Mouse (Mus musculus) midbrain, embryonic 11.5 days (tissue): ENCODE measurements around the gene Ctdspl2. TPM values are rescaled to one million over a fixed set of nuclear protein-coding genes. Genes with fewer than 3 reads are reported as not detected.
A peak's percentile ranks its signal among the peaks of the same experiment; 100 is the strongest.

Experiments
- ATAC-seq: fragments of 200-750 bp; cut with Nextera tagmentation; 2 replicates; pipeline ENCODE4 v1.8.0; 2017; ENCODE audit warnings: moderate TSS enrichment, moderate library complexity; ENCODE audit not compliant: low FRiP score
- DNase-seq: peaks from one replicate; pipeline ENCODE4 v3.0.0; 2015; ENCODE audit warnings: low spot score; ENCODE audit errors: missing footprints
- H3K27ac ChIP-seq: fragments of 300-500 bp; sonication (generic); 2 replicates; pipeline ENCODE4 v1.5.1; 2014; ENCODE audit warnings: low read depth, low read length
- H3K27me3 ChIP-seq: fragments of 300-500 bp; sonication (generic); 2 replicates; pipeline ENCODE4 v1.6.1; 2014; ENCODE audit warnings: mild to moderate bottlenecking, low read length, moderate library complexity, mixed read lengths; ENCODE audit not compliant: control insufficient read depth, insufficient read depth
- H3K36me3 ChIP-seq: fragments of 300-500 bp; sonication (generic); 2 replicates; pipeline ENCODE4 v1.6.1; 2014; ENCODE audit warnings: mild to moderate bottlenecking, low read length, moderate library complexity, mixed read lengths; ENCODE audit not compliant: control insufficient read depth, insufficient read depth
- H3K4me1 ChIP-seq: fragments of 300-500 bp; sonication (generic); 2 replicates; pipeline ENCODE4 v1.6.1; 2014; ENCODE audit warnings: low read length; ENCODE audit not compliant: control insufficient read depth, insufficient read depth
- H3K4me2 ChIP-seq: fragments of 300-500 bp; sonication (generic); 2 replicates; pipeline ENCODE4 v1.6.1; 2014; ENCODE audit warnings: mild to moderate bottlenecking, moderate library complexity
- H3K4me3 ChIP-seq: fragments of 300-500 bp; sonication (generic); 2 replicates; pipeline ENCODE4 v1.5.1; 2014; ENCODE audit warnings: low read depth, low read length
- H3K9ac ChIP-seq: fragments of 300-500 bp; sonication (generic); 2 replicates; pipeline ENCODE4 v1.6.1; 2014; ENCODE audit warnings: low read length
- H3K9me3 ChIP-seq: fragments of 300-500 bp; sonication (generic); 2 replicates; pipeline ENCODE4 v1.6.1; 2016; ENCODE audit warnings: low read length; ENCODE audit not compliant: control insufficient read depth
- WGBS: fragments of 180-500 bp; shearing (Covaris S2); extraction: QIAGEN DNeasy Blood & Tissue Kit; methylation state at CpG from one replicate; pipeline ENCODE4 v1.1.7; 2014; 5-methylcytosine and 5-hydroxymethylcytosine counted together
- microRNA-seq: library from miRNA; unstranded; fragments of <30 nt; microRNA quantifications from one replicate; pipeline ENCODE4, GENCODE M21; 2017
- polyA plus RNA-seq: library from polyadenylated mRNA; unstranded; fragments of >200 nt; fragmentation: Nextera tagmentation; extraction: Ambion mirVana; gene quantifications from 2 replicates; pipeline ENCODE4 v1.2.1, GENCODE M21; 2014

Ctdspl2 gene
- polyA plus RNA-seq, 1 experiment from 2014 or later = 55.4 TPM

DNA sequence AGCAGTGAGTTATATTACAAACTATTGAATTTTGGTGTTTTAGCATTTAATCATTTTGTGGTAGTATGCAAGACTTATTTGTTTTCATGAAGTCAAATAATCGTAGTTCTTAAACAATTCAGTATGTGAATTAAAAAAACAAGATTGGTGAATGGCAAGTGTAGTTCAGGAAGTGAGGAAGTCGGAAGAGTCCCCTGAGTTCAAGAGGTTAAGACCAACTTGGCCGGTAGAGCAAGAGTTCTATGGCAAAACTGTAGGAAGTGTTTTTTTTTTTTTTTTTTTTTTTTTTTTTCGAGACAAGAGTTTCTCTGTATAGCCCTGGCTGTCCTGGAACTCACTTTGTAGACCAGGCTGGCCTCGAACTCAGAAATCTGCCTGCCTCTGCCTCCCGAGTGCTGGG, 76.2 kb downstream of the Ctdspl2 start:
- no peak overlapping the region for H3K4me3 ChIP-seq
- WGBS = 84% methylated on average over 6 of the region's 6 CpGs
- no peaks in the 10 kb centered on the region for H3K9me3 ChIP-seq
- no peak overlapping the region for H3K9ac ChIP-seq
- DNase-seq (peak; percentile 60), ATAC-seq (no peak)
- no peak overlapping the region for H3K4me2 ChIP-seq
- H3K27me3 ChIP-seq = no peaks in the 10 kb centered on the region
- H3K36me3 ChIP-seq = peaks cover 2% of the 10 kb centered on the region; the same call in 1 of the 2 replicates
- peaks cover 9% of the 10 kb centered on the region; the same call in 1 of the 2 replicates for H3K4me1 ChIP-seq
- no peak overlapping the region for H3K27ac ChIP-seq

DNA sequence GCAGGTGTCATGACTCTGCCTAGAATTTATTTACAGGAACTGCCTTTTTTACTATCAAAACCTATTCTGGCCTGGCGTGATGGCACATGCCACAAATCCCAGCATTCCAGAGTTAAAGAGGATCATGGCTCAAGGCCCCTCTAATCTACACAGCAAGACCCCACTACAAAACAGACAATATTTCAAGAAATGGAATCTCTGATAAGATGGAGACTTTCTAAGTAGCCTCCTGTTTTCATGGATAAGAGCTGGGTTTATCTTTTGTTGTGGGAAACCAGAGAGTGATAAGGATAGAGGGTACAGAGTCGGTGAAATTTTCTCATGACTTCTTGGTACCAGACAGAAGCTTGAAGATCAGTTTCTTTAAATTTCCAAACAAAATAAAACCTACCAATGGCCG, 80.3 kb downstream of the Ctdspl2 start:
- ATAC-seq = no peak
- H3K9ac ChIP-seq = no peak overlapping the region
- H3K4me3 ChIP-seq = no peak overlapping the region
- H3K36me3 ChIP-seq = peaks cover 2% of the 10 kb centered on the region; the same call in 1 of the 2 replicates
- no peak for DNase-seq
- WGBS = 93% methylated on average over 3 of the region's 3 CpGs
- no peaks in the 10 kb centered on the region for H3K27me3 ChIP-seq
- no peaks in the 10 kb centered on the region for H3K9me3 ChIP-seq
- no peak overlapping the region for H3K27ac ChIP-seq
- H3K4me2 ChIP-seq = no peak overlapping the region
- H3K4me1 ChIP-seq = no peaks in the 10 kb centered on the region

DNA sequence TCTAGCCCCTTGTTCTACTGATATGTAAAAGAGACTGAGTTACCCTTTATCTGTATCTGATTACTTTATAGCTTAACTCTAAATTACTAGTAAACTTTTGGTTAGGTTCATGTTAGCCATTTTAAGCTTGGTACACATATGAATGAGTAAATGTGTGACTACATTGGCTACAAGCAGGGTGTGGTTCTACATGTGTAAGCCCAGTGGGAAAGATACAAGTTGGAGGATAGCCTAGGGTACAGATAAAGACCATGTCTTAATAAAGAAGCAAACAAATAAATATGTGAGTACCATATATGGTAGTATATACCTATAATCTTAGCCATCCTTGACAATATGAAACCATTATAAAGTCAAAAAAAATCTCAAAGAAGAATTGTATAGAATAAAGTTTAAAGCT, 88.1 kb downstream of the Ctdspl2 start:
- ATAC-seq (no peak), DNase-seq (no peak)
- no peak overlapping the region for H3K4me2 ChIP-seq
- peaks cover 3% of the 10 kb centered on the region; the same call in 1 of the 2 replicates for H3K36me3 ChIP-seq
- no peaks in the 10 kb centered on the region for H3K27me3 ChIP-seq
- no peak overlapping the region for H3K4me3 ChIP-seq
- no peaks in the 10 kb centered on the region for H3K9me3 ChIP-seq
- H3K9ac ChIP-seq = no peak overlapping the region
- H3K4me1 ChIP-seq = no peaks in the 10 kb centered on the region
- no peak overlapping the region for H3K27ac ChIP-seq

DNA sequence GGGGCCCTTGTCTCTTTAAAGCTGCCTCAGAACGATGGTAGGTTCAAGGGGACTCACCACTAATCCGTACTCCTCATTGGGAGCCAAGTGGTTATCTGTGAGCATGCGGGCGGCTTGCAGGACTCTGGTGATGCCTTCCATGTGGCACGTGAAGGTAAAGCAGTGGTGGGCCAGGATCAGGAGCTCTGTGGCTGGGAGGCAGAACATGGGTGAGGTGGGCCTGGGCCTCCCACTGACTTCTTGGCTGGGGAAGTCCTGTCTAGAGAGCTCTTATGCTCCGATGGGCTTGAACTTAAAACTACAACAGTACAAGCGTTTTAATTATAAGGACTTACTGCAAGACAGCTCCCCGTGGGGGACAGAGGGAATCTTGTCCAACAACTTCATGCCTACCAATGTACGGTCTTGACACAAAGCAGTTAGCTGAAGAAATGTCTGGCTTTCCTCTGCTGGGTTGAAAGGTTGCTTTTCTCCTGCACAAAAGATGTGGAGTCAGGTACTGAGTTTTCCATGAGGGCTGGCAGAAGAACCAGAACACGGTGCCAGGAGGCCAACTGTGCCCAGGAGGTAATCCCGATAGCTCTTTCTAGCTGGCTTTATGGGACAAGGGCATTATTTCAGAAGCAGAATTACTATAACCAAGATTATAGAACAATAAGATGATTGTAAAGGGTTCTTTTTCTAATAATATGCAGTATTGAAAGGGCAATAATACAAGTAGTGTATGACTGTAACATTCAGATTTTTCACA, 103.7 kb downstream of the Ctdspl2 start:
- no peak for ATAC-seq
- WGBS = 92% methylated on average over 11 of the region's 11 CpGs

More for the DNA sequence above, 103.7 kb downstream of the Ctdspl2 start:
- H3K4me1 ChIP-seq = no peaks in the 10 kb centered on the region
- no peaks in the 10 kb centered on the region for H3K27me3 ChIP-seq
- H3K9ac ChIP-seq = no peak overlapping the region
- H3K9me3 ChIP-seq = no peaks in the 10 kb centered on the region
- DNase-seq = no peak
- no peak overlapping the region for H3K4me2 ChIP-seq
- H3K36me3 ChIP-seq = peaks cover 14% of the 10 kb centered on the region
- H3K27ac ChIP-seq = no peak overlapping the region
- no peak overlapping the region for H3K4me3 ChIP-seq

Small RNAs within 50 kb of the gene (microRNA-seq; reads per million reads assigned to microRNA genes)
- not detected for gene Gm47314

Other genes with a start within 250 kb of the Ctdspl2 start
- gene Frmd5, start 148.9 kb upstream of the Ctdspl2 start, polyA plus RNA-seq = 12.7 and 14.6 TPM in 2 replicates
- gene Casc4, start 89.0 kb upstream of the Ctdspl2 start, polyA plus RNA-seq = 17.2 and 22.4 TPM in 2 replicates
- gene Mageb3, start 91 bp downstream of the Ctdspl2 start, polyA plus RNA-seq = 0.34 and 0.55 TPM in 2 replicates
- gene Eif3j1, start 72.5 kb downstream of the Ctdspl2 start, polyA plus RNA-seq = 13.2 and 14.3 TPM in 2 replicates
- 11.1 and 11.9 TPM in 2 replicates for gene Spg11, start 162.4 kb downstream of the Ctdspl2 start, polyA plus RNA-seq
- gene B2m, start 191.7 kb downstream of the Ctdspl2 start, polyA plus RNA-seq = 124 and 131 TPM in 2 replicates
- not detected in 2 replicates for gene Trim69, start 204.7 kb downstream of the Ctdspl2 start, polyA plus RNA-seq
- gene Patl2, start 230.2 kb downstream of the Ctdspl2 start, polyA plus RNA-seq = not detected in 2 replicates
- gene Terb2, start 230.3 kb downstream of the Ctdspl2 start, polyA plus RNA-seq = not detected in 2 replicates